Mouse (Mus musculus) liver, embryonic 12.5 days (tissue): ENCODE results near the gene Elmo1. TPM values are rescaled to one million over a fixed set of nuclear protein-coding genes. Genes with fewer than 3 reads are reported as not detected.

Experiments
- ATAC-seq: fragments of 200-750 bp; cut with Nextera tagmentation; 2 replicates; pipeline ENCODE4 v1.8.0; 2017; ENCODE audit warnings: moderate number of reproducible peaks, mild to moderate bottlenecking, moderate library complexity
- H3K27ac ChIP-seq: fragments of 300-500 bp; sonication (generic); 2 replicates; pipeline ENCODE4 v1.5.1; 2016; ENCODE audit warnings: mild to moderate bottlenecking
- H3K27me3 ChIP-seq: fragments of 300-500 bp; sonication (generic); replicated peaks from 2 replicates; pipeline ENCODE4 v1.6.1; 2016; ENCODE audit warnings: mild to moderate bottlenecking, moderate library complexity
- H3K36me3 ChIP-seq: fragments of 300-500 bp; sonication (generic); 2 replicates; pipeline ENCODE4 v1.6.1; 2016; ENCODE audit warnings: mild to moderate bottlenecking, moderate library complexity
- H3K4me1 ChIP-seq: fragments of 300-500 bp; sonication (generic); 2 replicates; pipeline ENCODE4 v1.6.1; 2016
- H3K4me2 ChIP-seq: fragments of 300-500 bp; sonication (generic); 2 replicates; pipeline ENCODE4 v1.6.1; 2016; ENCODE audit warnings: mild to moderate bottlenecking, moderate library complexity
- H3K4me3 ChIP-seq: fragments of 300-500 bp; sonication (generic); 2 replicates; pipeline ENCODE4 v1.5.1; 2016; ENCODE audit warnings: mild to moderate bottlenecking, moderate library complexity
- H3K9ac ChIP-seq: fragments of 300-500 bp; sonication (generic); 2 replicates; pipeline ENCODE4 v1.6.1; 2016; ENCODE audit warnings: mild to moderate bottlenecking, moderate library complexity
- H3K9me3 ChIP-seq: fragments of 300-500 bp; sonication (generic); replicated peaks from 2 replicates; pipeline ENCODE4 v1.6.1; 2016; ENCODE audit warnings: mild to moderate bottlenecking, moderate library complexity
- WGBS: fragments of 180-500 bp; shearing (Covaris S2); methylation state at CpG from one replicate; pipeline ENCODE4 v1.1.7; 2016; ENCODE audit not compliant: insufficient replicate concordance; 5-methylcytosine and 5-hydroxymethylcytosine counted together
- polyA plus RNA-seq: library from polyadenylated mRNA; unstranded; fragments of >200 nt; fragmentation: Nextera tagmentation; extraction: Ambion mirVana; gene quantifications from 2 replicates; pipeline ENCODE4 v1.2.1, GENCODE M21; 2016

The Elmo1 gene
- polyA plus RNA-seq, 1 experiment from 2014 or later, result 6.2 TPM

DNA sequence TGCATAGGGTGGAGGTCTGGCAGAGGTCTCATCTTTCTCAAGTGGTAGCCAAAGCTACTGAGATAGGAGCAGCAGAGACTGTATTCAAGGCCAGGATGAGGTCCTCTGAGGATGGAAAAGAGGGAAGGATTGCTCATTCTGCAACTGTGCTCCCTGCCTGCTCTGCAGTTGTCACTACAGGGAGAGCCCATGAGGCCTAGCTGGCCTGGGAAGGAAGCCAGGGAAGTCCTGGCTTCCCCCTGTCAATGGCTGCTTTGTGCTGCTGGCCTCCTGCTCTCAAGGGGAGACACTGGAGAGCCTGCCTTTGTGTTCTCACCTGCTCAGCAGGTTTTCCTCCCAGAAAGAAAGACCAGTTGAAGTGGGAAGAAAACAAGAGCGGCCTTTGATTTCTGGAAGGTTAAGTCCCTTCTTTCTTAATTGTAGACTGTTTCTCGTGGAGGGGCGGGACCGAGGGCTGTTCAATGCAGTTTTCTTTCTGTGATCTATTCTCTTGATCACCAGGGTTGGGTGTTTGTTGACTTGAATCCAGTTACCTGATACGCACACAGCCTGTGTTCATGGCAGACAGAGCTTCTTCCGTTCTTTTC lies 91.9 kb downstream of the Elmo1 start:
- Histone ChIP-seq H3K4me3 (no peak overlapping the region), H3K9me3 (no peaks in the 10 kb centered on the region), H3K9ac (no peak overlapping the region), H3K36me3 (no peaks in the 10 kb centered on the region), H3K4me2 (no peak overlapping the region), H3K4me1 (peaks cover 34% of the 10 kb centered on the region), H3K27me3 (peaks cover 61% of the 10 kb centered on the region), H3K27ac (no peak overlapping the region)
- 74% methylated on average over 6 of the region's 6 CpGs for WGBS
- no peak for ATAC-seq

GRCm38 (mm10) chr13:20183512-20184238 lies 93.3 kb downstream of the Elmo1 start:
- peak; percentile 63 for ATAC-seq
- Histone ChIP-seq H3K27me3 (peaks cover 63% of the 10 kb centered on the region), H3K4me3 (no peak overlapping the region), H3K27ac (no peak overlapping the region), H3K4me2 (peak overlapping the region; percentile 59), H3K9me3 (no peaks in the 10 kb centered on the region), H3K4me1 (peaks cover 44% of the 10 kb centered on the region), H3K36me3 (no peaks in the 10 kb centered on the region), H3K9ac (no peak overlapping the region)
- WGBS, result 8% methylated on average over 9 of the region's 9 CpGs

DNA sequence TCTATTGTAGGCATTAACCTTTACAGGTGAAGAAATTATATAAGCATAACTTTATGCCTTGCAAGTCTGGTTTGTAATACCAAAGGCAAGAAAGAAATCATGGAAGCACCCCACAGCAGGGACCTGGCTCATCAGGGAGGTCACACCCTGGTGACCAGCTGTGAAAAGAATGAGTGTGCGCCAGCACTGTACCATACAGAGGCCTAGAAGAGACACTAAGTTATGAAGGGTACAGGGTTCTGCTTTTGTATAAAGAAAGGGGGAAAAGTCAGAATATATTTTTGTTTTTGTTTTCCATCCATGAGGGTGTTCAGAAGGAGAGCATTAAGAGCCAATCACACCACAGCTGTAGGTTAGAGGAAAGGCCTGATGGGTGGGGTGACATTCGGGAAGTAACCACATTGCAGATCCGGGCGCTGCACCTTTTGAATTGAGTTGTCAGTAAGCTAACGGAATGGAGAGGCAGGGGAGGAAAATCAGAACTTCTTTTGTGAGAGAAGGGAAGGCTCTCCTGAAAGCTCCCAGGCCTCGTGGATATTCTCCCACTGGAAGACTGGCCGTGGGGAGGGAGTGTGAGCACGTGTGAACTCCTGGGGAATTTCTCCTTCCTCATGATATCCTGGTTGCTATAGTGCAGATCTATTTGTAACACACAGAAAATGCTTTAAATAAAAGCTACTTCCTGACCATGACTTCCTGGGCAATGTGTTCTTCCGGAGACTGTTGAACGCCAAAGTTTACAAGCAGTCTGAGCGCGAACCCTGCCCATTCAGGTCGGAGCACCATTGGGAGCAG lies 94.0 kb downstream of the Elmo1 start:
- H3K27ac ChIP-seq, result peak overlapping the region; percentile 17; the same call in 1 of the 2 replicates
- peaks cover 44% of the 10 kb centered on the region for H3K4me1 ChIP-seq
- peak overlapping the region; percentile 1; the same call in 1 of the 2 replicates for H3K9ac ChIP-seq
- H3K27me3 ChIP-seq, result peaks cover 63% of the 10 kb centered on the region
- peaks cover 4% of the 10 kb centered on the region; the same call in 1 of the 2 replicates for H3K36me3 ChIP-seq
- peak; percentile 56 for ATAC-seq
- peak overlapping the region; percentile 59 for H3K4me2 ChIP-seq
- WGBS, result 17% methylated on average over 13 of the region's 13 CpGs
- no peaks in the 10 kb centered on the region for H3K9me3 ChIP-seq
- H3K4me3 ChIP-seq, result peak overlapping the region; percentile 35

DNA sequence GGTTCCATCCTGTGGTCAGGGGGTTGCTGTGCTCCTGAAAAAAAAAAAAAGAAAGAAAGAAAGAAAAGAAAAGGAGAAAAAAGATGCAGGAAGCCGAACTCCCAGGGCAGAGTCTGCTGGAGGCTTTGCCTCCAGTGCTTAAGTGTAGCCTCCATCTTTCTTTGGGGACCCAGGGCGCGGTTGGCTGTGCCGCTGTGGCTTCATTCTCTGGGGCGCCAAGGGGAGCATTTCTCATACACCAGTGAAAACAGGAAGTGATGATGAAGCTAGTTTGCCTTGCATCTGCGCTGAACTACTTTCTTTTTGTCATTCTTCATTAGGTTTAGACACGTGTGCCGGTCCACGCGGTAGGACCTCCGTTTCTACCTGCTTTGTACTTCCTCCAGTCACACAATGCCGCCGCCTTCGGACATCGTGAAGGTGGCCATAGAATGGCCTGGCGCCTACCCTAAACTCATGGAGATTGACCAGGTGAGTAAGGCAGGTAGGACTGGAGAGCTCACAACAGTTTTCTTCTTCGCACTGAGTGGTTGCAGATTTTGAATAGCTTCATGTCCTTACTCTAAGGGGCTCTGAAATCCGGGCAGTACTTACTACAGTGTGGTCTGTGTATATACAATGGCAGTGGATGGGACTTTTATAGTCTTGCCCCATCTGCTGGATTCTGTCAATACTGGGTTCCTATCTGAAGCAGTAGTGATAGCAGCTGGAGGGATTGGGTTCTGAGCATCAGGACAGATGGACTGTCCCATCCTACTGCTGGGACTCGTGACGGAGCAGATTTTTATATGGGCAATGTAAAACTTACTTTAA lies 94.8 kb downstream of the Elmo1 start:
- WGBS, result 37% methylated on average over 20 of the region's 20 CpGs
- ATAC-seq, result no peak
- Histone ChIP-seq H3K4me3 (peak overlapping the region; percentile 35), H3K27me3 (peaks cover 56% of the 10 kb centered on the region), H3K4me2 (peak overlapping the region; percentile 59), H3K4me1 (peaks cover 44% of the 10 kb centered on the region), H3K9ac (peak overlapping the region; percentile 1; the same call in 1 of the 2 replicates), H3K9me3 (no peaks in the 10 kb centered on the region), H3K36me3 (peaks cover 5% of the 10 kb centered on the region; the same call in 1 of the 2 replicates), H3K27ac (no peak overlapping the region)

- 66% methylated on average over 4 of the region's 4 CpGs for WGBS
- Histone ChIP-seq H3K36me3 (peaks cover 5% of the 10 kb centered on the region; the same call in 1 of the 2 replicates), H3K4me3 (no peak overlapping the region), H3K9ac (no peak overlapping the region), H3K27me3 (peaks cover 51% of the 10 kb centered on the region), H3K27ac (no peak overlapping the region), H3K4me1 (peaks cover 44% of the 10 kb centered on the region), H3K9me3 (no peaks in the 10 kb centered on the region), H3K4me2 (0 out of 2 replicates have a peak overlapping the region, but pooled peaks have one; percentile 59)
- ATAC-seq, result no peak
These were observed 95.4 kb downstream of the Elmo1 start for GRCm38 (mm10) chr13:20185847-20186213.

GRCm38 (mm10) chr13:20187647-20188046 lies 97.3 kb downstream of the Elmo1 start:
- no peaks in the 10 kb centered on the region for H3K9me3 ChIP-seq
- WGBS, result 41% methylated on average over 2 of the region's 2 CpGs
- no peak overlapping the region for H3K27ac ChIP-seq
- no peak overlapping the region for H3K4me2 ChIP-seq
- H3K36me3 ChIP-seq, result peaks cover 5% of the 10 kb centered on the region; the same call in 1 of the 2 replicates
- H3K4me3 ChIP-seq, result no peak overlapping the region
- H3K4me1 ChIP-seq, result peaks cover 37% of the 10 kb centered on the region
- ATAC-seq, result no peak
- peaks cover 33% of the 10 kb centered on the region for H3K27me3 ChIP-seq
- no peak overlapping the region for H3K9ac ChIP-seq

- ATAC-seq, result no peak
- H3K4me3 ChIP-seq, result no peak overlapping the region
- H3K9ac ChIP-seq, result no peak overlapping the region
- H3K27ac ChIP-seq, result no peak overlapping the region
- peaks cover 5% of the 10 kb centered on the region; the same call in 1 of the 2 replicates for H3K27me3 ChIP-seq
- peaks cover 10% of the 10 kb centered on the region; the same call in 1 of the 2 replicates for H3K4me1 ChIP-seq
- WGBS, result 69% methylated on average over 6 of the region's 6 CpGs
- H3K4me2 ChIP-seq, result no peak overlapping the region
- H3K9me3 ChIP-seq, result no peaks in the 10 kb centered on the region
- peaks cover 5% of the 10 kb centered on the region; the same call in 1 of the 2 replicates for H3K36me3 ChIP-seq
These were observed 101.7 kb downstream of the Elmo1 start for GRCm38 (mm10) chr13:20192009-20192584.

GRCm38 (mm10) chr13:20200582-20200981 lies 110.2 kb downstream of the Elmo1 start:
- Histone ChIP-seq H3K9me3 (no peaks in the 10 kb centered on the region), H3K4me3 (no peak overlapping the region), H3K4me1 (no peaks in the 10 kb centered on the region), H3K9ac (no peak overlapping the region), H3K27ac (no peak overlapping the region), H3K36me3 (no peaks in the 10 kb centered on the region), H3K4me2 (no peak overlapping the region), H3K27me3 (no peaks in the 10 kb centered on the region)
- WGBS, result 52% methylated on average over 2 of the region's 2 CpGs
- no peak for ATAC-seq

GRCm38 (mm10) chr13:20202617-20203016 lies 112.2 kb downstream of the Elmo1 start:
- 69% methylated on average over 4 of the region's 4 CpGs for WGBS
- Histone ChIP-seq H3K27me3 (no peaks in the 10 kb centered on the region), H3K27ac (no peak overlapping the region), H3K4me3 (no peak overlapping the region), H3K9me3 (no peaks in the 10 kb centered on the region), H3K4me2 (no peak overlapping the region), H3K9ac (no peak overlapping the region), H3K36me3 (no peaks in the 10 kb centered on the region), H3K4me1 (no peaks in the 10 kb centered on the region)
- ATAC-seq, result no peak

DNA sequence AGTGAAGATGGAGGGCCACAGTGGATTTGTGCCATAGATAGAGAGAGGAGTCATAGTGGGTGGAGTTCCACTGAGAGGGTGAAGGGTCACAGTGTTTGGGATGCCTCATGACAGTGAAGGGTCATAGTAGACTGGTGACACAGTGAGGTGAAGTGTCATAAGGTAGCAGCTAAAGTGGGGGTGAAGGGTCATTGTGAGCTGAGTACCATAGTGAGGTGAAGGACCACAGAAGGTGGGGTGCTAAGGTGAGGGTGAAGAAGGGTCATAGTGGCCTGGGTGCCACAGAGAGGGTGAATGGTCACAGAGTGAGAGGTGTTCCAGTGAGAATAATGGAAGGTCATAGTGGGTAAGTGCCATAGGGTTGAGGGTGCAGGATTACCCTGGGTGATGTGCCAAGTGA lies 113.8 kb downstream of the Elmo1 start:
- H3K27ac ChIP-seq, result no peak overlapping the region
- no peaks in the 10 kb centered on the region for H3K27me3 ChIP-seq
- no peak overlapping the region for H3K4me2 ChIP-seq
- no peaks in the 10 kb centered on the region for H3K36me3 ChIP-seq
- no peaks in the 10 kb centered on the region for H3K4me1 ChIP-seq
- no peak overlapping the region for H3K4me3 ChIP-seq
- no peaks in the 10 kb centered on the region for H3K9me3 ChIP-seq
- no peak for ATAC-seq
- H3K9ac ChIP-seq, result no peak overlapping the region

GRCm38 (mm10) chr13:20205007-20205745 lies 114.8 kb downstream of the Elmo1 start:
- no peak overlapping the region for H3K9ac ChIP-seq
- no peaks in the 10 kb centered on the region for H3K4me1 ChIP-seq
- no peaks in the 10 kb centered on the region for H3K36me3 ChIP-seq
- no peak for ATAC-seq
- H3K4me3 ChIP-seq, result no peak overlapping the region
- no peaks in the 10 kb centered on the region for H3K27me3 ChIP-seq
- WGBS, result 76% methylated on average over 12 of the region's 12 CpGs
- no peak overlapping the region for H3K4me2 ChIP-seq
- no peaks in the 10 kb centered on the region for H3K9me3 ChIP-seq
- no peak overlapping the region for H3K27ac ChIP-seq
